Mouse (Mus musculus) kidney, embryonic 14.5 days (tissue): ENCODE data around the gene 4921536K21Rik. TPM values are rescaled to one million over a fixed set of nuclear protein-coding genes. Genes with fewer than 3 reads are reported as not detected.

ENCODE experiments used
- ATAC-seq: fragments of 200-750 bp; cut with Nextera tagmentation; 2 replicates; pipeline ENCODE4 v1.8.0; 2017; ENCODE audit warnings: moderate number of reproducible peaks, mild to moderate bottlenecking, moderate TSS enrichment, moderate library complexity; ENCODE audit not compliant: low FRiP score, low TSS enrichment
- H3K27ac ChIP-seq: fragments of 300-500 bp; sonication (generic); 2 replicates; pipeline ENCODE4 v1.5.1; 2014; ENCODE audit warnings: low read depth, mild to moderate bottlenecking, low read length, moderate library complexity, mixed read lengths
- H3K27me3 ChIP-seq: fragments of 300-500 bp; sonication (generic); 2 replicates; pipeline ENCODE4 v1.6.1; 2014; ENCODE audit warnings: mild to moderate bottlenecking, low read length; ENCODE audit not compliant: control insufficient read depth, insufficient read depth
- H3K36me3 ChIP-seq: fragments of 300-500 bp; sonication (generic); 2 replicates; pipeline ENCODE4 v1.6.1; 2014; ENCODE audit warnings: low read length, mixed read lengths; ENCODE audit not compliant: control insufficient read depth, insufficient read depth
- H3K4me1 ChIP-seq: fragments of 300-500 bp; sonication (generic); 2 replicates; pipeline ENCODE4 v1.6.1; 2014; ENCODE audit warnings: low read length, mixed read lengths; ENCODE audit not compliant: control insufficient read depth, insufficient read depth
- H3K4me2 ChIP-seq: fragments of 300-500 bp; sonication (generic); replicated peaks from 2 replicates; pipeline ENCODE4 v1.6.1; 2014; ENCODE audit warnings: low read depth, mild to moderate bottlenecking, low read length
- H3K4me3 ChIP-seq: fragments of 300-500 bp; sonication (generic); 2 replicates; pipeline ENCODE4 v1.5.1; 2014; ENCODE audit warnings: mild to moderate bottlenecking, low read length
- H3K9ac ChIP-seq: fragments of 300-500 bp; sonication (generic); 2 replicates; pipeline ENCODE4 v1.6.1; 2014; ENCODE audit warnings: low read depth, mild to moderate bottlenecking, low read length, moderate library complexity
- H3K9me3 ChIP-seq: fragments of 300-500 bp; sonication (generic); 2 replicates; pipeline ENCODE4 v1.6.1; 2016; ENCODE audit warnings: low read length; ENCODE audit not compliant: control insufficient read depth
- WGBS: fragments of 180-500 bp; shearing (Covaris S2); extraction: QIAGEN DNeasy Blood & Tissue Kit; methylation state at CpG from one replicate; pipeline ENCODE4 v1.1.7; 2014; 5-methylcytosine and 5-hydroxymethylcytosine counted together
- polyA plus RNA-seq: library from polyadenylated mRNA; unstranded; fragments of >200 nt; fragmentation: Nextera tagmentation; extraction: Ambion mirVana; gene quantifications from 2 replicates; pipeline ENCODE4 v1.2.1, GENCODE M21; 2014

Gene 4921536K21Rik
- polyA plus RNA-seq, 1 experiment from 2014 or later: 0.20 TPM

GRCm38 (mm10) chr11:3903046-3903445 lies 8.1 kb upstream of the 4921536K21Rik start:
- whole genome bisulfite sequencing: 80% methylated on average over 5 of the region's 5 CpGs
- Histone ChIP-seq H3K4me2 (no peak overlapping the region), H3K9ac (no peak overlapping the region), H3K27ac (no peak overlapping the region), H3K27me3 (no peaks in the 10 kb centered on the region), H3K9me3 (no peaks in the 10 kb centered on the region), H3K36me3 (peaks cover 7% of the 10 kb centered on the region), H3K4me3 (no peak overlapping the region), H3K4me1 (no peaks in the 10 kb centered on the region)
- no peak for ATAC-seq

GRCm38 (mm10) chr11:3902516-3902915 lies 7.6 kb upstream of the 4921536K21Rik start:
- ATAC-seq: no peak
- WGBS: 85% methylated on average over 3 of the region's 3 CpGs
- no peak overlapping the region for H3K27ac ChIP-seq

GRCm38 (mm10) chr11:3900296-3900695 lies 5.4 kb upstream of the 4921536K21Rik start:
- ATAC-seq: no peak
- H3K27ac ChIP-seq: no peak overlapping the region
- no peak overlapping the region for H3K4me3 ChIP-seq
- H3K27me3 ChIP-seq: no peaks in the 10 kb centered on the region
- H3K36me3 ChIP-seq: peaks cover 11% of the 10 kb centered on the region
- WGBS: 84% methylated on average over 6 of the region's 6 CpGs
- no peaks in the 10 kb centered on the region for H3K4me1 ChIP-seq
- no peak overlapping the region for H3K4me2 ChIP-seq
- H3K9ac ChIP-seq: no peak overlapping the region
- H3K9me3 ChIP-seq: no peaks in the 10 kb centered on the region

More at GRCm38 (mm10) chr11:3902516-3902915, 7.6 kb upstream of the 4921536K21Rik start:
- Histone ChIP-seq H3K4me3 (no peak overlapping the region), H3K4me2 (no peak overlapping the region), H3K4me1 (no peaks in the 10 kb centered on the region), H3K9me3 (no peaks in the 10 kb centered on the region), H3K27me3 (no peaks in the 10 kb centered on the region), H3K36me3 (peaks cover 8% of the 10 kb centered on the region), H3K9ac (no peak overlapping the region)

GRCm38 (mm10) chr11:3895933-3896332 lies 1.0 kb upstream of the 4921536K21Rik start:
- WGBS: 95% methylated on average over 1 of the region's 1 CpGs
- peaks cover 11% of the 10 kb centered on the region for H3K36me3 ChIP-seq
- no peak overlapping the region for H3K9ac ChIP-seq
- H3K27me3 ChIP-seq: no peaks in the 10 kb centered on the region
- no peak overlapping the region for H3K27ac ChIP-seq
- H3K4me3 ChIP-seq: no peak overlapping the region
- no peaks in the 10 kb centered on the region for H3K9me3 ChIP-seq
- H3K4me1 ChIP-seq: no peaks in the 10 kb centered on the region
- ATAC-seq: no peak
- no peak overlapping the region for H3K4me2 ChIP-seq

DNA sequence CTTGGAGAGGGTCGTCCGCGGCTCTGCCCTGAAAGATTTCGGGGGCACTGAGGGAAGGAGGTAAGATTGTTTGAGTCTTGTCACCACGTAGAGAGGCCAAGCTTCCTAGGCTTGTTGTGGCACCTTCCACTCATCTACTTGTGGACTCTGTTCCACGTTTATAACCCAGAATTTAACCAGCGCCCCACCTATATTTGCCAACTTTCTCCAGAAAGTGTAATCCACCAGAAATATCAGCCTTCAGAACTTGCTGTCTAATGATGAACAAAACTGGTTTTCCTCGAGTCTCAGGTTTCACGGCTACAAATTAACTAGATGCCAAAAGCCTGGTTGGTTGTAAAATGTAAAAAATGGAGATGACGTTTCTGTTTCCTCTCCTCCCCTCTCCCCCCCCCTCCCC lies 560 bp upstream of the 4921536K21Rik start:
- peak overlapping the region; percentile 78 for H3K4me2 ChIP-seq

GRCm38 (mm10) chr11:3893970-3894369 lies 928 bp downstream of the 4921536K21Rik start:
- peaks cover 11% of the 10 kb centered on the region for H3K36me3 ChIP-seq
- no peak overlapping the region for H3K27ac ChIP-seq
- H3K4me3 ChIP-seq: no peak overlapping the region
- no peak overlapping the region for H3K9ac ChIP-seq
- no peaks in the 10 kb centered on the region for H3K9me3 ChIP-seq
- H3K27me3 ChIP-seq: no peaks in the 10 kb centered on the region
- no peak for ATAC-seq
- H3K4me1 ChIP-seq: no peaks in the 10 kb centered on the region
- 78% methylated on average over 6 of the region's 6 CpGs for WGBS
- H3K4me2 ChIP-seq: peak overlapping the region; percentile 78; the same call in 1 of the 2 replicates

More for the DNA sequence above, 560 bp upstream of the 4921536K21Rik start:
- no peaks in the 10 kb centered on the region for H3K9me3 ChIP-seq
- H3K27me3 ChIP-seq: no peaks in the 10 kb centered on the region
- no peak; the same call in 1 of the 2 replicates for ATAC-seq
- peaks cover 11% of the 10 kb centered on the region for H3K36me3 ChIP-seq
- peak overlapping the region; percentile 96 for H3K27ac ChIP-seq
- 3% methylated on average over 10 of the region's 10 CpGs for WGBS
- H3K9ac ChIP-seq: peak overlapping the region; percentile 61
- H3K4me1 ChIP-seq: no peaks in the 10 kb centered on the region
- H3K4me3 ChIP-seq: peak overlapping the region; percentile 55

DNA sequence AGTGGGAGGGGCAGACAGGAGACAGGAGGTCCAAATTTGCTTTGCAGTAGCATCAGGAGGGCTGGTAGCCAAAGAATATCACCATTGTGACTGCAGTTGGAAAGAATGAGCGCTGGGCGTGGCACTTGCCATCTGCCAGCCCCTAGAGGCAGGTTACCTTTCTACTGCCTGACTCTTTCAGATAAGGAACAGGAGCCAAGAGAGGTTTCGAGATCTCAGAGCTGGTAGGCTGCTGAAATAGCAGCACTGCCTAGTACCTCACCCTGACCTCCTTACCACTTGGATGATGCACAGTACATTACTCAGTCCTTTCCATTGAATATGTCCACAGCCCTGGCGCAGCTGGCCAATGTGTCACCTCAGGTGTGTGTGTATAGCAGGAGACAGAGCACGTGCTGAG lies 7.6 kb downstream of the 4921536K21Rik start:
- H3K27me3 ChIP-seq: no peaks in the 10 kb centered on the region
- no peak for ATAC-seq
- no peak overlapping the region for H3K9ac ChIP-seq
- H3K4me2 ChIP-seq: no peak overlapping the region
- no peaks in the 10 kb centered on the region for H3K9me3 ChIP-seq
- 83% methylated on average over 5 of the region's 5 CpGs for WGBS
- no peaks in the 10 kb centered on the region for H3K36me3 ChIP-seq
- H3K27ac ChIP-seq: no peak overlapping the region
- no peaks in the 10 kb centered on the region for H3K4me1 ChIP-seq
- H3K4me3 ChIP-seq: no peak overlapping the region

DNA sequence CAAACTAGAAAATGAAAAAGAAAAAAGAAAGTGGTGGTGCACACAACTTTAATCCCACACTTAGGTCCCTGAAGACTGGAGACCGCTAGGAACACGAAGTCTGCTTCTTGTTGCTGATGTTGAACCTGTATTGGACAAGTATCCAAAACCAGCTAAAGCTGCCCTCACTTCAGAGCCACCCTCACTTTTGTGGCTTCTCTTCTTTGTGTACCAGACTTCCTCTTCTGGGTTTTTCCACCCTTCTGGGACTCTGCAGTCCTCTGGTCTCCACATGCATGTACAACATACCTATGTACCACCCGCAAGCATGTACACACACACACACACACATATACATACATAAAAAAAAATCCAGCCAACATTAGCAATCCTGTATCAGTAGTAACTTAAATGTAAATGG lies 11.2 kb downstream of the 4921536K21Rik start:
- WGBS: 90% methylated on average over 3 of the region's 3 CpGs
- H3K9ac ChIP-seq: no peak overlapping the region
- H3K27me3 ChIP-seq: no peaks in the 10 kb centered on the region
- H3K4me1 ChIP-seq: no peaks in the 10 kb centered on the region
- no peak overlapping the region for H3K27ac ChIP-seq
- no peaks in the 10 kb centered on the region for H3K36me3 ChIP-seq
- ATAC-seq: no peak
- no peaks in the 10 kb centered on the region for H3K9me3 ChIP-seq
- H3K4me3 ChIP-seq: no peak overlapping the region
- no peak overlapping the region for H3K4me2 ChIP-seq

DNA sequence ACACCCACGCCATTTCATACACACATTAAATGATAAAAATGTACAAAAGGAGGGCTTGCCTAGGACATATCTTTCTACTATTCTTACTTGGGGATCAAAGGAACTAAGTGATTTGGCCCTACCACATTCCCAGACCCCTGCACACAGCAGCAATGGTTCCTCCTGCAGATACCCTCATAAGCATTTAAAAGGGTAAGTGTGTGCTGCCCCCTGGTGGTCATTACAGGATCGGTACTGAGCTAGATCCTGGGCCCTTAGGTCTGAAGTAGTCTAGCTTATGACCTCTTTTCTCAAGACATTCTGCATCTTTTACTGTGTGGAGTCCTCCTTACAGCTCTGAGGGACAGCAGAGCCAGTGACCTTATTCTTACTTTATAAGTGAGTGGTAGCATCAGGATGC lies 15.1 kb downstream of the 4921536K21Rik start:
- H3K4me2 ChIP-seq: no peak overlapping the region
- no peaks in the 10 kb centered on the region for H3K9me3 ChIP-seq
- ATAC-seq: peak; percentile 71; the same call in 1 of the 2 replicates
- no peak overlapping the region for H3K9ac ChIP-seq
- no peaks in the 10 kb centered on the region for H3K27me3 ChIP-seq
- H3K4me1 ChIP-seq: no peaks in the 10 kb centered on the region
- WGBS: 45% methylated on average over 2 of the region's 2 CpGs
- H3K27ac ChIP-seq: no peak overlapping the region
- no peaks in the 10 kb centered on the region for H3K36me3 ChIP-seq
- no peak overlapping the region for H3K4me3 ChIP-seq
